In the genomic region with DNA sequence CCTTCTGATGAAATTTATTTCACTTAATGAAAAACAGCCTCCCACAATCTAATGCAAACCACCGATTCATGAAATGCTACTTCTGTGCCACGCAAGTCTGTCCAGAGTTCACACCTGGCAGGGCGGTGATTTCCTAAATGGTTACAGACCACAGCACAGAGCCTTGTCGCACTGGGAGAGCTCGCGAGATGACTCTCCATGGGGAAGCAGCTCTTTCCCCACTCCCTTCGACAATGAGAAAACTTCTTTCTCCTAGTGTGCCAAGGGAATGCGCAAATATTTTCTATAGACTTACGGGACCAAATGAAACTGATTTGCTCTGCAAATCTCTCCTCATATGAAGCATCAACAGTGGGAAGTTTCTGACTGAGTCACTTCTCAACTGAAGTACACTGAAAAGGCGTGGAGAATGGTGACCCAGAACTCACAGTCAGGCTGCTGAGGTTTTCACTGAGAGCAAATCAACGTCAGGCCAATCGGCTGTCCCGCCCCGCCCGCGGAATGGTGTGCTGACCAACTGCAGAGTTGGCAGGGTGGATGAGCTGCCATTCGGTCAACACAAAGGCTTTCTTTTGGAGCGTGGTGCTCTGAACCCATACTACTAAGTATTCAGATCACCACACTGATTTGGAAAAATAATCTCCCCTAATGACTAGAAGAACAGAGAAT, we compare ENCODE assay signal across 8 mouse cellular contexts.
DNase-seq lines count a peak whose midpoint lies in the region; ATAC-seq lines count a peak whose summit lies in the region.
"Had no signal": no experiment of that assay in that cellular context is flagged by ENCODE, and none has a peak within 500 bp of the region (broad histone marks: within the 10 kb centered on the region; RNA-seq: fewer than 3 reads in every experiment).

No protein-coding gene starts in this region.

- H3K27ac ChIP-seq in embryonic facial prominence, embryonic 13.5 days = peak overlapping the region; percentile 33; the same call in 1 of the 2 replicates

- no peaks in the 10 kb centered on the region for H3K9me3 ChIP-seq in embryonic facial prominence, embryonic 13.5 days

- no peak overlapping the region for H3K4me2 ChIP-seq in embryonic facial prominence, embryonic 13.5 days

- H3K9ac ChIP-seq in embryonic facial prominence, embryonic 13.5 days = no peak overlapping the region

- H3K4me1 ChIP-seq in embryonic facial prominence, embryonic 13.5 days = peaks cover 23% of the 10 kb centered on the region

- H3K27me3 ChIP-seq in embryonic facial prominence, embryonic 13.5 days = no peaks in the 10 kb centered on the region

- WGBS in embryonic facial prominence, embryonic 13.5 days = 40% methylated on average over 18 of the region's 18 CpGs

- DNase-seq in heart, adult 11 months = peak; percentile 76
- DNase-seq in heart, adult 18-20 months = no peak
- peak; percentile 17 to 25 for DNase-seq in right cerebral cortex, adult 2 months (ENCODE audit: low spot score in 2 of 2)
- DNase-seq in right cerebral cortex, postnatal 4 days = no peak
- DNase-seq in thymus, postnatal 4 days = no peak
- DNase-seq in ovary, postnatal 10 days (ENCODE audit: low spot score) = no peak
- DNase-seq: right cerebral cortex, postnatal 14 days had no signal

- no peak for ATAC-seq in embryonic facial prominence, embryonic 13.5 days (ENCODE audit: insufficient number of reproducible peaks, insufficient read depth, low FRiP score, low TSS enrichment, low read depth)

- no peak overlapping the region for H3K4me3 ChIP-seq in embryonic facial prominence, embryonic 13.5 days

- H3K36me3 ChIP-seq in embryonic facial prominence, embryonic 13.5 days = peaks cover 28% of the 10 kb centered on the region

Comparison
In these comparisons a context has a peak if more than half of its experiments do, and no peak if none do; other contexts are left out.
1. DNase-seq: peak in heart, adult 11 months (single experiment) and right cerebral cortex, adult 2 months (2 of 2); none in heart, adult 18-20 months (0 of 2), right cerebral cortex, postnatal 4 days (single experiment), thymus, postnatal 4 days (single experiment) and ovary, postnatal 10 days (single experiment).